Mouse (Mus musculus) lung, postnatal 14 days (tissue): ENCODE measurements at regions not wholly inside any gene's neighbourhood (a gene's known extent, or its start where the extent isn't known, plus 50 kb on each side); places are given as distances from the start of the nearest gene placed in this dataset.
A peak's percentile ranks its signal among the peaks of the same experiment; 100 is the strongest.

Experiments used
- DNase-seq: peaks from one replicate; pipeline ENCODE4 v3.0.0; 2021

DNA sequence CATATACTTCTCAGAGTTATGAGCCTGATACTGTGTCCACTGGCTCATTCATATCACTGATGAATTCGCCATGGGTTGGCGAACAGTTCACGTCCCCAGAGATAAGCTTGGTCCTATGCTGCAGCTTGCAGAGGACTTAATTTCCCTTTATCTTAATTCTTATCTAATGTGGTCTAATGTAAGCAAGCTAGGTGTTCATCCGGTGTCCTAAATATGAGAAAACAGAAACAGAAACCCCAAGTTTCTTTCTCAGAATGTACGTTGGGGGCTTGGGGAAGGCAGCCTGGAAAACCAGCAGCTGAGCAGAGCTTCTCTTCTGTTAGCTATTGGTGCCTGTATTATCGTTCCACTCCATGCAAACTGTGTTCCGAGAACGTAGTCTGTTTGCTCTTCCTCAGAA, 170.1 kb downstream of the 1700064H15Rik start:
- no peak for DNase-seq

- DNase-seq: no peak
Measured at GRCm38 (mm10) chr3:19457431-19457830, 171.0 kb downstream of the 1700064H15Rik start.

DNA sequence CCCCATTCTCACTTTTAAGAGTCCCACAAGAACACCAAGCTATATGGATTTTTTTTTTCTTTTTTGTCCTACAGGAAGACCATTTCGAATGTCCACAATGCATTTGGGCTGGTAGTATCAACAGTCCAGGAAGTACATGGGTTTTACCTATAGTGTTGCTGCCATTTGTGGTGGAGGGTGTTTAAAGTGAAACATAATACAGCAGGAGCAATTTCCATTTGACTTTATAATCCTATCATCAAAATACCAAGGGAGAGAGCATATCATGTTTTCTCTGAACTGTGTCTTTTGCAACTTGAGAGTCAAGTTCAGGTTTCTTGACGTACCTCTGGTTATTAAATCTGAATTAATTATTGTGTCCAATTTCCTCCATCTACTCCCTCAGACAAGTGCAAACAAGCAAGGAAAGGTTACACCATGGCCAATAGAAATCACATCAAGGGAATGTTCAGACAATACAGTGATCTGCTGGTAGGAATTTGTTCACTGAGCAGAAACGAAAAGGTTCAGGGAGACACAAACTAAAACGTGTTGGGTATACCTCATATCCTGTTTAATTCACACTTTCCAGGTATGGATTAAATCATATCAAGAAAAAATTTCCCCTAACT, 172.5 kb downstream of the 1700064H15Rik start:
- DNase-seq: no peak

DNA sequence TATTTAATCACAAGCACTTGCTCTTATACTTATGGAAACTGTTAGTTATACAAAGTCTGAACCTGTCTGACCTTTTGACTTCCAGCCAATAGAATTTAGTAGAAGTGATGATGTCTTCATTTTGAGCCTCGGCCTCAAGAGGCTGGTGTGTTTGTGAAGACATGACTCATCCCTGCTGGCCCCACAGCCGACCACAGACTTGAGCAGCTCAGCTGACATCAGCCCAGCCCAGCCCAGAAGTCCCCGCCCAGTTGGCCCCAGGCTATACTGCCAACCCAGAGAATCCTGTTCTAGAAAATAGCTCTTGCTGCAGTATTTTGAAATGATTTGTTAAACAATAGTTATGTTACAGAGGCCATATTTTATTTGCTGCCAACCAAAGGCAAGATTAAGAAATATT, 177.5 kb downstream of the 1700064H15Rik start:
- peak; percentile 41 for DNase-seq

- no peak for DNase-seq
Measured at GRCm38 (mm10) chr3:19448931-19449330, 179.5 kb downstream of the 1700064H15Rik start.

GRCm38 (mm10) chr3:19448192-19448591, 180.3 kb downstream of the 1700064H15Rik start:
- DNase-seq: no peak

- DNase-seq: peak; percentile 54
Measured at GRCm38 (mm10) chr3:19447733-19448132, 180.7 kb downstream of the 1700064H15Rik start.

- no peak for DNase-seq
Measured at GRCm38 (mm10) chr3:19444914-19445313, 183.6 kb downstream of the 1700064H15Rik start.

- DNase-seq: no peak
Measured at GRCm38 (mm10) chr3:19441827-19442226, 186.7 kb downstream of the 1700064H15Rik start.

DNA sequence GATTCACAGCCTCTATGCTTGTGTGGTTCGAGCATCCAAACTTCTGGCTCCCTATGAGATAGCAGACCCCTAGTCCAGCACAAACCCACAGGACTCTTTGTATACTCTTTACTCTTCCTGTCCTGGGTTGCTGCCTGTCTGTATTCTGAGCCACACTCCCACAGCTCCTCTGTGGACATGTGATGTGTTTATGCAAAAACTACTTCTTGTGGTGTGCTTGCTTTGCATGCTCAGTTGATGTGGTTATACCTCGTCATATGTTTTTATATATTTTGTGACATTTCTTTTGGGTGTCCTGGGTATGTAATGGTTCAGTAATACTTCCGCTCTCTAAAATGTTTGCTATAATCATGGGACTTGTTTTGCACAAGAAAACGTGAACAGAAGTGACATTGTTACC, 198.3 kb downstream of the 1700064H15Rik start:
- DNase-seq: no peak

DNA sequence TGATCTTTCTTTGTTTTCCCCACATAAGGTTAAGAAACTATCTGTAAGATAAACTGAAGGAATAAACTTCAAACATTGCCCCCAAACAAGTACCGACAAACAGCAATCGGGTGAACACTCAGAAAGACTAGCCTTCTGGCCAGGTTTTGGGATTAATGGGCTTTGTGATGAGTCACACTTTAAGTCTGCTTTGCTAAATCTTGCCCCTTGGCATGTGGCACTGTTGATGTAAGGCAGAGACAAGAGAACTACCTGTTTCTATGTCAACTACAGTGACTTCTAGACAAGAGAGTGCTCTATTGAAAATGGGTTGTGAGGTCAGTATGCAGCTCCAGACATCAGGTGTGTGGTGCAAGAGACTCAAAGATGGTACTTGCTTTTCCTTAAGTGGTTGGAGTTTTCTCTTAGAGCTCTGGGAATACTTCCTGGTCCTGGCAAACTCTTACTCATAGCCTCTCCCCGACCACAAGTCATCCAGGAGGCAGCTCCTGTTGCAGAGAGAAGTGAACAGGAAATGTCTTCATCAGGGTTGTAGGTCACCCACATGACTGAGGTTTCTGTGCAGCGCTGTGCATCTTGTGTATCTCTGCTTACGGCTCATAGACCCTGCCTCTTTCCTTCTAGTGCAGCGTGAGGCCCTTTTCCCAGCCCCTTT, 198.9 kb downstream of the 1700064H15Rik start:
- peak; percentile 5 for DNase-seq

GRCm38 (mm10) chr3:19429010-19429409, 199.5 kb downstream of the 1700064H15Rik start:
- DNase-seq: no peak

GRCm38 (mm10) chr3:19426130-19426556, 202.3 kb downstream of the 1700064H15Rik start:
- peak; percentile 68 for DNase-seq

- no peak for DNase-seq
Measured at GRCm38 (mm10) chr3:19425322-19425721, 203.2 kb downstream of the 1700064H15Rik start.

- no peak for DNase-seq
Measured at GRCm38 (mm10) chr3:19424384-19424783, 204.1 kb downstream of the 1700064H15Rik start.

DNA sequence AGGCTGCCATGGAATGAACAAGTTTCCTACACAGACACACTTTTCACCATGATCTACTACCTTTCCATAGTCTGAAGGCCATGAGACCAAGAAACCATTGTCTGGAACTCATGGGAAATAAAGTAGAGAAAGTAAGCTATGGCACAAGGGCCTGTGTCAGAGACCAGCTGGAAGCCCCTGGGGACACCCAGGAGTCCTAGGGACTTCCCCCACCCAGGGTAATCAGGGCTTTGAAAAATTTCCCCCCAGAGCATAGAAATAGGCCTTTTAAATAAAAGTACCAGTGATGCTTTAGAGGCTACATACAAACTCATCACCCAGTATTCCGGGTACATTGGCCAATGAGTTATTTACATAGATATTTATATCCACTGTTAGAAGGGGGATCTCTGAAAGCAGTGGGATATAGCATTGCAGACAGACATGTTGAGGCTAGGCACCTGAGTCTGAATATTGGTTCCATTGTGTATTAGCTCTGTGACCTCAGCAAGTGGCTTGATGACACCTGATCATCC, 207.0 kb downstream of the 1700064H15Rik start:
- DNase-seq: no peak

GRCm38 (mm10) chr3:19420912-19421311, 207.6 kb downstream of the 1700064H15Rik start:
- no peak for DNase-seq

DNA sequence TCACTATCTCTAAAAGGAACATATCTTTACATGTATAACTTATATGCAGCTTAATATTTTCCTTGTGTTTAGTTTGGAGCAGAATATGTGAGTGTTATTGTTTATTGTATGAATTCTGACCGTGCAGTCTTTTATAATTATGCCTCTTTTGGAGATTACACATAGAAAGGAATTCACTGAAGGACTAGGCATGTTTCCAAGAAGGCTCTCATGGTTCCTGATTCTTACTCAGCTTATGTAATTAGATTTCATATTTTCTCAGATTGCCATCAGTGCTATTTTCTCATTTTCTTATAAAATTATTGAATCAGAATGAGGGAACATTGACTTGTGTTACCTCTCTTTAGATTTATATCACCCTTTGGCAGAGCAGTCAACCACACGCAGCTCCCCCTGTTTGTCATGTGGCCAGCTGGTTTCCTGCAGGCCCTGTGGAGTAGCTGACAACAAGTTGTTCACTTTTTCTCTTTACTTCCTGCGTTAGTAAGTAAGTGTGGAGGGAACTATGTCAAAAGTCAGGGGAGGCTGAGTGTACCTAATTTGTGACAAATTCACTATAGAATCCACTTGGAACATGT, 217.4 kb downstream of the 1700064H15Rik start:
- peak; percentile 37 for DNase-seq

- DNase-seq: no peak
Measured at GRCm38 (mm10) chr3:19408283-19408682, 220.2 kb downstream of the 1700064H15Rik start.

GRCm38 (mm10) chr3:19407591-19408090, 220.8 kb downstream of the 1700064H15Rik start:
- no peak for DNase-seq

- no peak for DNase-seq
Measured at GRCm38 (mm10) chr3:19406351-19407151, 221.9 kb downstream of the 1700064H15Rik start.

- no peak for DNase-seq
Measured at GRCm38 (mm10) chr3:19385675-19386074, 242.8 kb downstream of the 1700064H15Rik start.

GRCm38 (mm10) chr3:19368998-19369397, 259.5 kb downstream of the 1700064H15Rik start:
- no peak for DNase-seq
